Mouse (Mus musculus) heart, adult 2 months (tissue): Measurements from ENCODE around the gene Arhgdia. TPM values are rescaled to one million over a fixed set of nuclear protein-coding genes. Genes with fewer than 3 reads are reported as not detected.

ENCODE experiments used
- DNase-seq, 2 experiments: peaks; one replicate each; pipeline ENCODE4 v3.0.0; 2021
- H3K27ac ChIP-seq: fragments of 200-600 bp; 2 replicates; pipeline ENCODE4 v1.8.1; 2022
- H3K27me3 ChIP-seq: fragments of 200-500 bp; 2 replicates; pipeline ENCODE4 v1.6.1; 2012; ENCODE audit warnings: mild to moderate bottlenecking, low read length, inconsistent platforms, mixed read lengths; ENCODE audit not compliant: control insufficient read depth, insufficient read depth
- H3K36me3 ChIP-seq: fragments of 200-500 bp; 2 replicates; pipeline ENCODE4 v1.6.1; 2012; ENCODE audit warnings: low read length, inconsistent platforms; ENCODE audit not compliant: control insufficient read depth, insufficient read depth
- H3K4me1 ChIP-seq: fragments of 200-500 bp; 2 replicates; pipeline ENCODE4 v1.6.1; 2011; ENCODE audit warnings: low read length; ENCODE audit not compliant: control insufficient read depth, insufficient read depth
- H3K4me3 ChIP-seq: fragments of 200-600 bp; 2 replicates; pipeline ENCODE4 v1.8.1; 2022
- H3K79me2 ChIP-seq: fragments of 200-500 bp; replicated peaks from 2 replicates; pipeline ENCODE4 v1.6.1; 2012; ENCODE audit warnings: mild to moderate bottlenecking, inconsistent platforms, low read length, moderate library complexity, mixed read lengths; ENCODE audit not compliant: control insufficient read depth, insufficient read depth
- H3K9ac ChIP-seq: fragments of 200-500 bp; 2 replicates; pipeline ENCODE4 v1.6.1; 2012; ENCODE audit warnings: low read depth, mild to moderate bottlenecking, control low read depth, inconsistent platforms, low read length, mixed read lengths
- CTCF ChIP-seq: fragments of 200-600 bp; IDR thresholded peaks from 2 replicates; pipeline ENCODE4 v1.8.1; 2022; ENCODE audit warnings: antibody characterized with exemption, mild to moderate bottlenecking, moderate library complexity
- EP300 ChIP-seq: fragments of 200-500 bp; IDR thresholded peaks from 2 replicates; pipeline ENCODE4 v1.6.1; 2011; ENCODE audit warnings: low read depth, low read length, control low read depth; ENCODE audit not compliant: insufficient read depth
- POLR2A ChIP-seq: fragments of 200-500 bp; IDR thresholded peaks from 2 replicates; pipeline ENCODE4 v1.6.1; 2011; ENCODE audit warnings: mild to moderate bottlenecking, low read depth, low read length, control low read depth; ENCODE audit not compliant: insufficient read depth
- WGBS: fragments of 180-500 bp; shearing (Covaris S2); methylation state at CpG from one replicate; pipeline ENCODE4 v1.1.7; 2018; 5-methylcytosine and 5-hydroxymethylcytosine counted together
- intact Hi-C: fragments of 180-260 bp; cut with DNase I; formaldehyde crosslinking; loops from one replicate; pipeline ENCODE4 v1.15.1; 2025
- polyA plus RNA-seq: library from polyadenylated mRNA; depleted of rRNA; stranded (reverse); fragments of >200 nt; gene quantifications from 2 replicates; pipeline ENCODE4 v1.2.3, GENCODE M21; 2012
- total RNA-seq, 2 experiments: library from RNA; stranded (reverse); gene quantifications; 2 replicates each; pipeline ENCODE4 v1.2.3; 2021

The Arhgdia gene
- total and polyA plus RNA-seq, 3 experiments: 139 to 257 (median 144) TPM

DNA sequence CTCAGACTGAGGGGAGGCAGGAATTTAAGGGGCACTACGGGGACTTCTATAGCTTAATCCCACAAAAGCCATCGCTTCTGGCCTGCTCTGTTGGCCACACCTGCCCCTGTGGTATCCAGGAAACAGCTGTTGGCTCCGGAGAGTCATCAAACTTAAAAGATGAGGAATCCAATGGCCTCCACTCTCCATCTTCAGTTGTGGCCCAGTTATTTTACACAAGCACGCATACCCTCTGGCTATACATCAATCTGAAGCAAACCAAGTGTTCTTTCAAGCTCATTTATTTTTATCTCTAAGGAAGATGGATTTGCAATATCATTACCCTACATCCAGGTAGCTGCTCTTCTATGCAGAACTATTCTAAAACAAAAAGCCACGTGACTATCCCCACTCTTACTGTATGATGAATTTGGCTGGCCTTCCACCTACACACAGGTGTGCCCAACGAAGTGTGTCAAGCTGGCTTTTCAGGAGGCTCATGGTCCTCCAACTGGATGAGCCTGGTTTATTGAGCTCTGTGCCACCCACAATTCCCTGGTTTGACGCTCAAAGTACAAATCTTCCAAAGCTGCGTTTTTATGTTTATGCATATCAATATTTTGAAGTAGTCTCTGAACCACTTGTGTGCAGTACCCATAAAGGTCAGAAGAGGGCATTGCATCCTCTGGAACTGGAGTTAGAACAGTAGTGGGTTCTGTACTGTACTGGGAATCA, 1.0 kb upstream of the Arhgdia start:
- Histone ChIP-seq H3K27me3 (no peaks in the 10 kb centered on the region), H3K36me3 (peaks cover 6% of the 10 kb centered on the region), H3K4me3 (peak overlapping the region; percentile 72), H3K9ac (peak overlapping the region; percentile 98; the same call in 1 of the 2 replicates), H3K27ac (peak overlapping the region; percentile 94), H3K4me1 (peaks cover 7% of the 10 kb centered on the region), H3K79me2 (peaks cover 5% of the 10 kb centered on the region)
- intact Hi-C loops: loop anchor here (2.0 to 5.0 kb wide), 3 partner anchors 30 to 130 kb away; partner anchors contain the start of genes Cenpx, Lrrc45 and Mcrip1
- no peak for DNase-seq
- WGBS: 68% methylated on average over 8 of the region's 8 CpGs
- TF ChIP-seq POLR2A: no peak
- peak; percentile 76 for TF ChIP-seq CTCF
- no peak for TF ChIP-seq EP300

DNA sequence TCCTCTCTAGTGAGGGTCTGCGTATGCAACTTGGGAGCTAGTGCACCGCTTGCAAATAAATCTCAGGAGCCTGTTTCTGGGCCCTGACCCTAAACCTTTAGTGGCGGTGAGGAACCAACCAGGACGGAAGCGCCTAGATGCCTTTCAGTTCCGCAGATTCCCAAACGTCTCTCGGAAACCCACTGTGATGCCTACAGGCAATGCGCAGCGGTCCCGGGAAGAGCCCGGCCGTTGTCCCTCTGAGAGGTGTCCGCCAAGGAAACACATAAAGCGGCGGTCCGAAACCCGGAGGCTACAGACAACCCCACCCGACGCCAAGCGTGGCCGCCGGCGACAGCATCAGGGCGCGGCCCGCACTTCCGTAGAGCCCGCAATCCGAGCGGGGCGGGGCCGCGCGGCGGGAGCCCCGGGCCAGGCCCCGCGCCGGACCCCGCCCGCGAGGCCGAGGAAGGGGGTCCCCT, 523 bp downstream of the Arhgdia start:
- Histone ChIP-seq H3K36me3 (peaks cover 6% of the 10 kb centered on the region), H3K27ac (peak overlapping the region; percentile 94), H3K4me1 (peaks cover 7% of the 10 kb centered on the region), H3K4me3 (peak overlapping the region; percentile 72), H3K79me2 (peaks cover 5% of the 10 kb centered on the region), H3K27me3 (no peaks in the 10 kb centered on the region), H3K9ac (peak overlapping the region; percentile 98)
- DNase-seq: peak; percentile 74 to 75
- WGBS: 1% methylated on average over 43 of the region's 44 CpGs
- intact Hi-C loops: loop anchor here (1.0 to 5.0 kb wide), 3 partner anchors 8 to 131 kb away; partner anchors contain the start of genes Cenpx, Lrrc45, Mcrip1 and P4hb
- TF ChIP-seq CTCF (no peak), EP300 (no peak), POLR2A (no peak)

DNA sequence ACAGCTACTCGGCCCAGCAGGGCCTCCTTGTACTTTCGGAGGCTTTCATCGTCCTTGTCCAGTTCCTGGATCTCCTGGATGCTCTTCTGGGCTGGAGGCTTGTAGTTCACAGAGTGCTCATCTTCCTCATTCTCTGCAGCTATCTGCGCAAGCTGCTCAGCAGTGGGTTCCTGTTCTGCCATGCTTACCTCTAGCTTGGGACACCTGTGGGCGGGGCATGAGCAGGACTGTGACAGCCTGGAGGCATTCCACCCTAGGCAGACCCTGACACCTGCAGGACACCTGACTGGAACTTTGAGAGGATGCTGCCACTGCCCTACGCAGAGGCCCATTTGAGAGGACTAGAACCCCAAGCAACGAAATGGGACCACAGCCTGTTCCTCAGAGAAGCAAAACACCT, 1.2 kb downstream of the Arhgdia start:
- Histone ChIP-seq H3K9ac (peak overlapping the region; percentile 98), H3K27me3 (no peaks in the 10 kb centered on the region), H3K27ac (peak overlapping the region; percentile 94), H3K4me3 (peak overlapping the region; percentile 72), H3K36me3 (peaks cover 6% of the 10 kb centered on the region), H3K4me1 (peaks cover 7% of the 10 kb centered on the region), H3K79me2 (peaks cover 5% of the 10 kb centered on the region)
- 41% methylated on average over 7 of the region's 7 CpGs for WGBS
- DNase-seq: peak; percentile 22 to 38
- intact Hi-C loops: loop anchor here (5.0 kb wide), 2 partner anchors 33 to 132 kb away; partner anchors contain the start of genes Cenpx, Lrrc45 and Mcrip1
- TF ChIP-seq CTCF (no peak), EP300 (no peak), POLR2A (no peak)

DNA sequence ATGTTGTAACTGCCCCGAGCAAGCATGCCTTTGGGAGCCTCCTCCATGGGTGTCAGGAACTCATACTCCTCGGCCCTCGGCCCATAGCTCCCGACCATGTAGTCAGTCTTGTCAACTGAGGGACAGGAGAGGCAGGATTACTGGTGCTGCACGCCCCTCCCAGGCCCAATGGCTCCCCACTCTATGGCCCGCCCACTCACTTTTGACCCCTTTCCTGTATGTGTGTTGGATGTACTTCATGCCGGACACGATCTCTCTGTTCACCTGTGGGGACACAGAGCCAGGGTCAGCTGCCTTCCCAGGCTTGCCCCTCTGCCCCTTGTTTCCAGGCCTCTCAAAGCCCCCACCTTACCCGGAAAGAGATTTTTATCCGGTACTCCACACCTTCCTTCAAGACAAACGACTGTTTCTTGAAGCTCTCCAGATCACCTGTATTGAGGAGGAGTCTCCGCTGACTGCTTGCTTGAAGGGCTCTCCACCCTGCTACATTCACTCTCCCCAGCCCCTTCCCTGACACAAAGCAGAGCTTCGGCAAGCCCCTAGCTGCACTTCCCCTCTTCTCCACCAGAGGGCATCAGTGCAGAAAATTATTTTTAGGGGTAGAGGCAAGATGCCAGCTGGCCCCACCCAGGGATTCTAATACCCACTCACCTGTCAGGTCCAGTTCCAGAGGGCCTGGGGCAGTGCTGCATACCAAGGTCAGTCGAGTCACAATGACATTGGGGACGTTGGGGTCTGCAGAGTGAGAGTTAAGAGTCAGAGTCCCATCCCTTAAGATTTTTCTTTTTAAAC, 1.9 kb downstream of the Arhgdia start:
- Histone ChIP-seq H3K4me3 (peak overlapping the region; percentile 72), H3K4me1 (peaks cover 7% of the 10 kb centered on the region), H3K79me2 (peaks cover 5% of the 10 kb centered on the region), H3K27me3 (no peaks in the 10 kb centered on the region), H3K36me3 (peaks cover 6% of the 10 kb centered on the region), H3K27ac (peak overlapping the region; percentile 94), H3K9ac (no peak overlapping the region)
- TF ChIP-seq POLR2A (no peak), EP300 (0 out of 2 replicates have a peak, but pooled peaks have one; percentile 32)
- DNase-seq: peak; percentile 65 to 84
- WGBS: 49% methylated on average over 15 of the region's 15 CpGs
- intact Hi-C loops: loop anchor here (2.0 to 5.0 kb wide), 3 partner anchors 32 to 133 kb away; partner anchors contain the start of genes Cenpx, Lrrc45 and Mcrip1

DNA sequence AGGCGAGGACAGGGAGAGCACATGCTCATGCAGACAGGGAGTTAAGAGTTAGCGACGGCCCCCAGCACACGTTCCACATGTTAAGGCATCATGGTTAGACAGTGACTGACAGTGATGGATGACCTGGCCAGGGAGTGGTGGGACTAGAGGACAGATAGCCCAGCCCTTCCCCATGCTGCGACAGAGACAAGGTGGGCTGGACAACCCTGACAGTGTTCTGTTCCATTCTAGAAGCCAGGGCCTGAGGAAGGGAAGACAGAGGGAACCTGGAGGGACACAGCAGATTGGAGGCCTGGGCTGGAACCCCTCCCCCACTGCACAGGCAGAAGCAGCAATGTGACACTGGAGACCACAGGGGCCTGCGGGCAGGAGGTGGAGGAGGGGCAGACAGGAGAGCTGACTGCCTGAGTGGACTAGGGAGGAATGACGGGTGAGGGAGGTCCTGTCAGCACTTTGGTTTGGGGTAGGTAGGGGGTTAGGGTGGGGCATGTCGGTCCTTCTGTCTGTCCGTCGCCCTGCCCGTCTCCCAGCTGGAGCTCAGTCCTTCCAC, 2.7 kb downstream of the Arhgdia start:
- Histone ChIP-seq H3K27me3 (no peaks in the 10 kb centered on the region), H3K27ac (no peak overlapping the region), H3K79me2 (peaks cover 5% of the 10 kb centered on the region), H3K4me1 (peaks cover 8% of the 10 kb centered on the region), H3K9ac (no peak overlapping the region), H3K4me3 (no peak overlapping the region), H3K36me3 (peaks cover 6% of the 10 kb centered on the region)
- 79% methylated on average over 11 of the region's 11 CpGs for WGBS
- TF ChIP-seq POLR2A (0 out of 2 replicates have a peak, but pooled peaks have one; percentile 15), EP300 (no peak)
- peak in 1 of 2 experiments; percentile 30 for DNase-seq
- intact Hi-C loops: loop anchor here (2.0 kb wide), 1 partner anchor 64 kb away; no protein-coding TSS in a partner anchor
